Mouse (Mus musculus) CD4-positive, CD25-positive, alpha-beta regulatory T cell, adult 2 months (primary cell): ENCODE data around the gene Tiprl.
A peak's percentile ranks its signal among the peaks of the same experiment; 100 is the strongest.

Source experiments
- DNase-seq: peaks from one replicate; pipeline ENCODE4 v3.0.0-alpha.2; 2012; ENCODE audit warnings: low read depth, low spot score

Tiprl gene

DNA sequence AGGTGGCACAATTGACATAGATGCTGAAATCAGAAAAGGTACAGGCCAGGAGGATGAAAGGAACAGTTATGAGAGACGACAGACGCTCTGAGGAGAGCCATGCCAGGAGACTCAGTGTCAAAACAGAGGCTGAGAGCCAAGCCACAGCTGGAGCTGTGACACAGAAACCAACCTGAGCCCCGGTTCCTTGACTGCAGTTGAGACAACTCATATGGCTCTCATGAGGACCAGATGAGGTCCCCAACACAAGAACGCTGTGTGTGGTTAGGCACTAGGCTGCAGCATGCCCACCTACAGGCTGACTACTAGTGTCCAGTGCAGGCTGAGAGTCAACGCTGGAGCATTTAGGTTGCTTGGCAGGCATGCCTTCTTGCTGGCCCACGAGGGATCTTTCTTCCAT lies 58.7 kb downstream of the Tiprl start:
- DNase-seq, result no peak

GRCm38 (mm10) chr1:165174059-165174616 lies 62.7 kb downstream of the Tiprl start:
- DNase-seq, result peak; percentile 63

- no peak for DNase-seq
These were observed 65.5 kb downstream of the Tiprl start for GRCm38 (mm10) chr1:165171277-165171676.

- no peak for DNase-seq
These were observed 66.6 kb downstream of the Tiprl start for GRCm38 (mm10) chr1:165170157-165170556.

DNA sequence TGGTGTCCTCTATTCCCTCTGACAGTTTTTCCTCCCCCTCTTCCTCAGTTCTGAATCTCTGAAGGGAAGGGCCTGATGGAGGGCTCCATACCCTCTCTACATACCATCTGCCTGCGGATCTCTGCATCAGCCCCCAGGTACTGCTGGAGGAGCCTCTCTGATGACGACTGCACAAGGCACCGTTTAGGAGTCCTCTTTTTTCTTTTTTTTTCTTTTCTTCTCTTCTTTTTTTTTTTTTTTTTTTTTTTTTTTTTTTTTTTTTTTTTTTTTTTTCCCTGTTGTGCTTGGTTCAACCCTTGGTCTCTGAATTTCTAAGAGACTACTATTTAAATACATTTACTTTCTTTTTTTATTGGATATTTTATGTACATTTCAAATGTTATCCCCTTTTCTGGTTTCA lies 67.3 kb downstream of the Tiprl start:
- DNase-seq, result no peak

- DNase-seq, result no peak
These were observed 71.9 kb downstream of the Tiprl start for GRCm38 (mm10) chr1:165164920-165165319.
